Mouse (Mus musculus) NIH3T3 (cell line): ENCODE results near the gene Arhgap17.

Experiments
- DNase-seq: peaks from one replicate; pipeline ENCODE4 v3.0.0-alpha.2; 2012; ENCODE audit warnings: low read depth

The Arhgap17 gene

DNA sequence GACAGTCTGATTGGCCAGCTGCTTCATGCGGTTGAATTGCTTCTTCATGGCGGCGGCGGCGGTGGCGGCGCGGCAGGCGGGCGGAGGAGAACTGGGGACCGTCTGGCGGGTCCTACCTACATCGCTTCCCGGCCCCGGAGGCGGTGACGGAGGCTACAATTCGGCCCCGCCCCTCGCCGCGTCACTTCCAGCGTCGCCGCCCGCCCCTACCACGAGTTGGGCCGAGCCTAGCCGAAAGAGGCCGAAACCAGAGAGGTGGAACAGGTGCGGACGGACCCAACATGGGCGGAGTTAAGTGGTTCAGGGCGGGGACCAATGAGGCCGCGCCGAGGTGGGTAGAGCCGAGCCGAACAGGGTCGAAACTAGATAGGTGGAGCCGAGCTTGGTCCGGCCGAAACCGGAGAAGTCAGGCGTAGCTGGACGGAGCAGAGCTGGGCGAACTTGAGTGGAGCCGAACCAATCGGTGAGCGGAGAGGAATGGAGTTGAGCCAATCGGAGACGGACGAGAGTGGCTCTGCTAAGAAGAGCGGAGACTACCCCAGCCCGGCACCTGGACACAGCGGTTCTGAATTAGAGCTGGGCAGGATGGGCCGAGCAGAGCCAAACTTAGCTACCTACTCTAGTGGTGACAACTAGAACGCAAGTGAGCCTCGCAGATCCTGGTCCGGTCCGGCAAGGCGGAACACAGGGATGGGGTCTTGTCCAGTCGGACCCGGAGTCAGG lies at the start of gene Arhgap17, which contains the start of gene Lcmt1:
TSS of gene Arhgap17 (minus strand) at position 157 of the 723 bp plus-strand sequence.
TSS of gene Lcmt1 (plus strand) at position 26 of the 723 bp plus-strand sequence.
- DNase-seq, result peak; percentile 98

- DNase-seq, result no peak
Measured at GRCm38 (mm10) chr7:123417661-123418060, 47.9 kb upstream of the Arhgap17 start.

DNA sequence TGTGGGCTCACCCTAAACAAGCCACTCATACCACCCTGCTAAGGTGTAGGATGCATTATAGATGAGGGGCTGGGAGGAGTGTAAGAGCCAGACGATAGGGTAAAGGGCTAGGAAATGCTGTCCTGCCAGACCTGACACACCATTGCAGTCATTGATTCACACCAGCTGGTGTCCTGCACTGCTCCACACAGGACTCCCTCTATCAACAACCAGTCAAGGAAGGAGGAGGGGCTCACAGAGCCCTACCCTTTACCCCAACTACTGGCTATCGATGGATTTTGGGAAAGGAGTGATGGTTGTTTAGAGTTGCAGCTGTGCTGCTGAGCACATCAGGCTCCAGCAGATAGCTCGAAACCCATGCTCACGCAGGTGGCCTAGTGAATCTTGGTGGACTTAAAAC lies 47.1 kb upstream of the Arhgap17 start:
- no peak for DNase-seq

DNA sequence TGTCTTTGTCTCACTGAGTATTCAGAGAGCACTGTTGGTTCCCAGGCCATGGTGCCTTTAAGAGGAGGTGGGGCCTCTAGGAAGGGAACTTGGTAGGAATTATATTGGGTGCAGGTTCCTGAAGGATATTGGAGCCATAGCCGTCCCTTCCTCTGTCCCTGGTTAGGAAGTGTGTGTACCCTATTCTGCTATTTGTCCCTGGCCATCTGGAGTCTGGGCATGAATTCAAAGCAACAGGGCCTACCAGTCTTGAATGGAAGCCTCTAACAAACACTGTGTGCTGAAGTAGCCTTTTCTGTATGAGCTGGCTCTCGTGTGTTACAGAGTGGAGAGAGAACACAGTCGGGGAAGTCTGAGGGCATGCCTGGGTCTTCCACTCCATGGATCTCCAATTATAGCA lies 42.4 kb upstream of the Arhgap17 start:
- DNase-seq, result no peak

DNA sequence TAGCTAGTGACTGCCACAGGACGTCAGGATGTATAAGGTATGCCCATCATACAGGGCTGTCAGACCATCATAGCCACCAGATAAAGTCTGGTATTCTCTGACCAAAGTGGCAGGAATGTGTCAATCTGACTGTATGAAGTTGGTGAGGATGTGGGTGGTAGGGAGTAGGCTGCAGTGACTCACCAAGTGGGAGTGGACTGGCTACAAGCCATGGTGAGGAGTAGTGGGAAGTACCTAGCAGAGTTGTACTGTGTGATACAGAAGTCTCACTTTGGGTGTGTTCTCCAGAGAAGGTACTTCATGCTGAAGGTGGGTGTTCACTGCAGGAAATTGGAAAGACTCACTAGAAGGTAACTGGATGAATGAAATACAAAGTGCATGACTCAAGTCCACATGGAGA lies 41.4 kb upstream of the Arhgap17 start:
- peak; percentile 81 for DNase-seq

GRCm38 (mm10) chr7:123410502-123410901 lies 40.8 kb upstream of the Arhgap17 start:
- peak; percentile 58 for DNase-seq

GRCm38 (mm10) chr7:123406988-123407387 lies 37.3 kb upstream of the Arhgap17 start:
- no peak for DNase-seq

- DNase-seq, result peak; percentile 51
Measured at GRCm38 (mm10) chr7:123405619-123406018, 35.9 kb upstream of the Arhgap17 start.

DNA sequence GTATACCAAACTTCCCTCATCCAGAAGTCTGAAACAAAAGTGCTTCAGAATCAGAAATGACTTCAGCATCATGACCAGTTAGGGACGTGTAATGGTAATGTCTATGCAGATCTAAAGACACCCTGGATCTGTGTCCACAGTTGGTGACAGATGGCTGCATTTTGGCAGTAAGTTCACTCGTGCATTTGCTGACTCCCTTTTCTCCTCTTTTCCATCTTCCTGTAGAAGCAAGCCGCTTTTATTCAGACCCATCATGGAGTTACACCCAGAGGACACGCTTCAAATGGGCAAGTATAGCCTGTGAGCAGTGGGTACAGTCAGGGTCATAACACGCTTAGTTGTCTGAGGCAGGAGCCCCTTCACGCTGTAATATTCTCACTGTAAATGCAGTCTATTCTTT lies 34.5 kb upstream of the Arhgap17 start:
- no peak for DNase-seq

DNA sequence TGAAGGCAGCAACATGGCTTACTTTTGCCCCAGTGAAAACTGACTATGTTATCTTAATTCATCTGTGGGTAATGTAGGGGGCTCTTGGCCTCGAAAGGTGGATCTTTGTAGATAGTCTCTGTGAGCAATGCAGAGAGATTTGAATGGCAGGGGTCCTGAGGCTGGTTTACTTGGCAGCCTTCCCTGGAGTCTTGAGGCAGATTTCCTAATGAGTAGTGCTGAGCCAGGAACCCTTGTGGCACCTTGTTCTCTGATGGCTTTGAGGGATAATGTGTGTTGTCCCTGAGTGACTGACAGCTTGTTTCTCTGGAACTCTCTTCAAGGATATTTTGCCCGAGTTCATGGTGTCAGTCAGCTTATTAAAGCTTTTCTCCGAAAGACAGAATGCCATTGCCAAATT lies 31.4 kb upstream of the Arhgap17 start:
- DNase-seq, result no peak

DNA sequence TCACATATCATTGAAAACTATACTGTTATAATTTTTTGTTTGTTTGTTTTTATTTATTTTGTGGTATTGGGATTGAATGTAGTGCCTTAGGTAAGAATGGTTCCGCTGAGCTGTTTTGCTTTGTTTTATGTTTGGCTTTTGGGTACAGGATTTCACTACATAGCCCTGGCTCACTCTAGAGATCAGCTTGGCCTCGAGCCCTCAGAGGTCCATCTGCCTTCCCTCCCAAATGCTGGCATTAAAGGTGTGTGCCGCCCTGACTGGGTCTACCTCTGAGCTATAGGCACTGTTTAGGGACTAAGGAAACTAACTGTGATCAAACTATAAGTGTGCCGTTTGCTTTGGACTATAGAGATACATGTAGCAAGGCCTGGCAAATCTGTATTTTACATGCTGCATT lies 29.6 kb upstream of the Arhgap17 start:
- DNase-seq, result no peak

GRCm38 (mm10) chr7:123398828-123399227 lies 29.1 kb upstream of the Arhgap17 start:
- DNase-seq, result peak; percentile 87

- DNase-seq, result no peak
Measured at GRCm38 (mm10) chr7:123397931-123398330, 28.2 kb upstream of the Arhgap17 start.

DNA sequence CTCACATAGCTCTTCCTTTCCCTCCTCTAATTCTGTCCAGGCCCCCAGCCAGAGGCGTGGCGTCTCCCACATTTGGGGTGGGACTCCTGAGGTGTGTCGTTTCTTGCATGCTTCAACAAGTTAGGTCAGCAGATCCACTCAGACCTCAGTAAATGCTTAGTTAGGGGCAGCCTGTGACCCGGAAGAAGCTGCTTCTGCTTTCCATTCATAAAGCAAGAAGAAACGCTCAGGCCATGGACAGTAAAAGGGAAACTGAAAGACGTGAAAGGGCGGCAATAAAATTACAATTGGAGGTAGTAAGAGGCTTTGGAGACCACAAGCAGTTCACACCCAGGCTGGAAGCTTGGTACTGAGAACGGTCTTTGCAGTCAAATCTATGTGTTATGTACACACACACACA lies 27.7 kb upstream of the Arhgap17 start:
- DNase-seq, result no peak

GRCm38 (mm10) chr7:123396900-123397299 lies 27.2 kb upstream of the Arhgap17 start:
- no peak for DNase-seq

DNA sequence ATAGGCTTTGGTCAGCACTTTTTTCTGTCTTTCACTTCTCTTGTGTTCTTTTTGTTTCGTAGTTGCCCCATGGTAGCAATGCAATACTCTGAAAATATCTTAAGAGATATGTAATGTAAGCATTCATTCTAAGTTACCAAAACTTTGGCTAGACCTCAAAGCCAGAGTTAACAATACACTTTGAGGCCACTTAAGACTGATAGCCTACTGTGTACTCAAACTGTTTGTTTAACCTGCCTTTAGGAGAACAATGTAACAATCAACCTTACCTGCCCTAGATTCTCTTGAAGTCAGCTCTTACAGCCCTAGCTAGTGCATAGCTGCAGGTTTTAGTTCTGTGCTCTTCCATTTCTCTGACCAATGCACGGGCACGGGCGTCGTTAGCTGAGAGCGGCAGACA lies 24.6 kb upstream of the Arhgap17 start:
- no peak for DNase-seq

GRCm38 (mm10) chr7:123389686-123390280 lies 20.1 kb upstream of the Arhgap17 start:
- DNase-seq, result peak; percentile 51

DNA sequence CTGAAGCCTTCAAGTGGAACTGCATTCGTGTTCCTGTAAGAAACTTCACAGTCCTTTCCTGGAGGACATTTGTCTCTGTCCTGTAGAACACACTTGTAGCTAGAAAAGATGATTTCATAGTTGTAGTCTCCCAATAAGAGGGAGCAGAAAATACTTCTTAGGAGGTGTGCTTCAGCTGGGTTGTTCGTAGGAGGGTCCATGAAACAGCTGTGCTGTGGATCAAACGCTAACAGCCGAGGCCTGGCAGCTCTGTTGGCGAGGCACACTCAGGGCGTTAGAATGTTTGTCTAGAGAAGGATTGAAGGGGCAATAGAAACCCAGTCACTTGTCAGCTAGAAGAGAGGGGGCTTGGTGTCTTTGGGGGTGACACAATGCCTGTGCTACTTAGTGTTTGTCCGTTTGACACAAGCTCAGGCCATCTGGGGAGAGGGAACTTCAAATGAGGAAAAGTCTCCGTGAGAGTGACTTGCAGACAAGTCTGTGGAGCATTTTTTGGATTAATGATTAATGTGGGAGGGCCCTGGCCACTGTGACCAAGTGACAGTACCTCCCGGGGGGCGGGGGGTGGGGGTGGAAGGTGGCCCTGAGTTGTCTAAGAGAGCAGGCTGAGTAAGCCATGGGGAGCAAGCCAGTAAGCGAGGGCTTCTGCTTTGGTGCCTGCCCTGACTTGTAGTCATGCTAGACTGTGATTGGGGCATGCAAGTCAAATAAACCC lies 16.1 kb upstream of the Arhgap17 start:
- no peak for DNase-seq

DNA sequence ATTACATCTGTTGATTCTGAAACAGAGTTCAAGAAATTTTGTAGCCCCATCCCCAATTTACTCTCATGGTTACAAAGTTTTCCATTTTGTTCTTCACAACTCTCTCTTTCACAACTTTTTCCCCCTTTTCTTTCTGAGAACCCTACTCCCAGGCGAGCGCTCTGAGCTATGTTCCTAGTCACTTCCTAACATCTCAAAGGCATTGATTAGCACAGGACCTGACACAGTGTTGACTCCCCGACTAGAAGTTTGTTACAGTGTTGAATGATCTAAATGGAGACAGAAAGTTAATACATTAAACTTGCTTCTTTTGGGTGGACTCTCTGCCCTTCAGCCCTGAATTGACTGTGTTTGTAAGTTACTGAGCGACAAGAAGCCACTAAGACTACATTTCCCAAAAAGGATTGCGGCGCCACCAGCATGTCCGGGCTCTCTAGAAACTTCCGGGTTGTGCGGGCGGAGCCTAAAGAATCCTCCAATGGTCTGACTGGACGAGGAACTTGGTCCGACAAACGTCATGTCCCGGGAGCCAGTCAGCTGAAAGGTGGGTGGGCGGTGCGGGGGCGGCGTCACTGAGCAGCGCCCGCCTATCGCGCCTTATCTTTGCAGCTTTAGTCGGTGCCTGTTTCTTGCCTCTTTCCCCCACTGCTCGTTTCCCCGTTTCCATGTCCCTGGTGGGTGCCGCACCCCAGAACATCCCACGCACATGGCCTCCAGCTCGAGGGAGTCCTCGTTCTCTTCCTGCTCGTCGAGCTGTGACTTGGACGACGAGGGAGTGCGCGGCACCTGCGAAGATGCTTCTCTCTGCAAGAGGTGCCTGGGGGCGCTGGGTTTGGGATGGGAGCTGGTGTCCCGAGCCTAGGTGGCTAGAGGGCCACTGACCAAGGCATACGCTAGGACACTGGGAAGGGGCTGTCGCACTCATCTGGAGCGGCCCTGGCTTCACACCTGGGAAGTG lies 8.0 kb upstream of the Arhgap17 start:
- peak; percentile 96 for DNase-seq

DNA sequence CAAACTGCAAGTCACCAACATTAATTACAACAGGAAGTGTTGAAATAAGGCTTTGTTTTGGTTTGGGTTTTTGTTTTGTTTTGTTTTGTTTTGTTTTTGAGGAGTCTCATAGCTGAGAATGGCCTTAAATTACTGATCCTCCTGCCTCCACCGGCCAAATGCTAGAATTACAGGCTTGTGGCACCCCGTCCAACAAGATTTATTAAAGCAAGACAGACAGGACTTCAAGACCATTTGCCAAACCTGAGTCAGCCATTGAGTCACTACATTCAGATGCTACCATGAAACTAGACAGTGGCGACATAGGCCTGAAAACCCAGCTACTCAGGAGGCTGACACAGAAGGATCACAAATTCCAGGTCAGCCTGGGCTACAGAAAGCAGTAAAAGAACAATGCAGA lies 1.8 kb upstream of the Arhgap17 start:
- peak; percentile 76 for DNase-seq

DNA sequence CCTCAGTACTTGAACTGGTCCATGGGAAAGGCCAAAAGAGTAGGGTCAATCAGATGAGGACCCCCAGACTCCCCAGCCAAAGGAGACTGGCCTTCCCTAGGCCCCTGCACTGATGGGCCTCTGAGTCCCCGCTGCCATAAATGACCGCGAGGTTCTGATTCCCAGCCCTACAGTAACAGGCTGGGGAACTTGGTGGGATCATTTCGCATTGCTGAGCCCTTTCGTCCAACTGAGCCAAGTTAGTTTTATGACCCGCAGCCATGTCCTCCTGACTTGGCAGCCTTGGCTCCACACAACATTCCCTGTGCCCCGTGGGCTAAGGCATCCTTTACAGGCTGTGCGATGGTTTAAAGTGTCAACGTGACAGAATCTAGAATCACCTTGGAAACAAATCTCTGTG lies 985 bp upstream of the Arhgap17 start:
- no peak for DNase-seq
